Mouse (Mus musculus): ENCODE results near the gene Galp. TPM values are rescaled to one million over a fixed set of nuclear protein-coding genes. Genes with fewer than 3 reads are reported as not detected.
"Not testable (repeated sequence)": the region's sequence is repeated elsewhere in the genome, so short reads cannot be mapped to it uniquely, and the experiment has no call there.

Gene Galp
- polyA plus RNA-seq, 1 experiment: not detected

- Histone ChIP-seq H3K4me1 (ENCODE audit: control insufficient read depth, insufficient read depth, low read length) (peaks cover 9% of the 10 kb centered on the region), H3K27ac (ENCODE audit: insufficient read depth, low read depth, low read length) (no peak overlapping the region), H3K4me3 (ENCODE audit: insufficient read depth, low read length) (no peak overlapping the region)
- no peak for TF ChIP-seq POLR2A (IDR thresholded peaks at IDR 0.05; ENCODE audit: borderline replicate concordance, low read depth, low read length)
- no peak for TF ChIP-seq CTCF (IDR thresholded peaks at IDR 0.05; ENCODE audit: low read depth, low read length)
Observed at GRCm38 (mm10) chr7:6189542-6189941, 7.3 kb upstream of the Galp start.

- H3K4me1 ChIP-seq (ENCODE audit: control insufficient read depth, insufficient read depth, low read length): peaks cover 9% of the 10 kb centered on the region
- TF ChIP-seq POLR2A (IDR thresholded peaks at IDR 0.05; ENCODE audit: borderline replicate concordance, low read depth, low read length) (no peak), CTCF (IDR thresholded peaks at IDR 0.05; ENCODE audit: low read depth, low read length) (no peak)
Observed at GRCm38 (mm10) chr7:6191376-6191775, 5.5 kb upstream of the Galp start.

GRCm38 (mm10) chr7:6194129-6194528 is 2.8 kb upstream of the Galp start:
- no peak overlapping the region for H3K4me3 ChIP-seq (ENCODE audit: insufficient read depth, low read length)
- H3K4me1 ChIP-seq (ENCODE audit: control insufficient read depth, insufficient read depth, low read length): no peaks in the 10 kb centered on the region
- TF ChIP-seq CTCF (IDR thresholded peaks at IDR 0.05; ENCODE audit: low read depth, low read length) (peak; percentile 94), POLR2A (IDR thresholded peaks at IDR 0.05; ENCODE audit: borderline replicate concordance, low read depth, low read length) (no peak)
- H3K27ac ChIP-seq (ENCODE audit: insufficient read depth, low read depth, low read length): no peak overlapping the region

More at GRCm38 (mm10) chr7:6191376-6191775, 5.5 kb upstream of the Galp start:
- Histone ChIP-seq H3K4me3 (ENCODE audit: insufficient read depth, low read length) (no peak overlapping the region), H3K27ac (ENCODE audit: insufficient read depth, low read depth, low read length) (no peak overlapping the region)

GRCm38 (mm10) chr7:6195777-6196176 is 1.1 kb upstream of the Galp start:
- Histone ChIP-seq H3K4me1 (ENCODE audit: control insufficient read depth, insufficient read depth, low read length) (no peaks in the 10 kb centered on the region), H3K4me3 (ENCODE audit: insufficient read depth, low read length) (no peak overlapping the region), H3K27ac (ENCODE audit: insufficient read depth, low read depth, low read length) (no peak overlapping the region)
- TF ChIP-seq POLR2A (IDR thresholded peaks at IDR 0.05; ENCODE audit: borderline replicate concordance, low read depth, low read length): no peak
- TF ChIP-seq CTCF (IDR thresholded peaks at IDR 0.05; ENCODE audit: low read depth, low read length): no peak

- Histone ChIP-seq H3K4me1 (ENCODE audit: control insufficient read depth, insufficient read depth, low read length) (no peaks in the 10 kb centered on the region), H3K4me3 (ENCODE audit: insufficient read depth, low read length) (no peak overlapping the region), H3K27ac (ENCODE audit: insufficient read depth, low read depth, low read length) (no peak overlapping the region)
- TF ChIP-seq POLR2A (IDR thresholded peaks at IDR 0.05; ENCODE audit: borderline replicate concordance, low read depth, low read length) (no peak), CTCF (IDR thresholded peaks at IDR 0.05; ENCODE audit: low read depth, low read length) (no peak)
Observed at GRCm38 (mm10) chr7:6204200-6204599, 7.3 kb downstream of the Galp start.

GRCm38 (mm10) chr7:6213144-6213543 is 16.3 kb downstream of the Galp start:
- Histone ChIP-seq H3K4me3 (ENCODE audit: insufficient read depth, low read length) (no peak overlapping the region), H3K27ac (ENCODE audit: insufficient read depth, low read depth, low read length) (no peak overlapping the region), H3K4me1 (ENCODE audit: control insufficient read depth, insufficient read depth, low read length) (no peaks in the 10 kb centered on the region)
- TF ChIP-seq POLR2A (IDR thresholded peaks at IDR 0.05; ENCODE audit: borderline replicate concordance, low read depth, low read length): no peak
- TF ChIP-seq CTCF (IDR thresholded peaks at IDR 0.05; ENCODE audit: low read depth, low read length): peak; percentile 43

- not testable (repeated sequence) for H3K4me1 ChIP-seq (ENCODE audit: control insufficient read depth, insufficient read depth, low read length); H3K27ac ChIP-seq (ENCODE audit: insufficient read depth, low read depth, low read length); H3K4me3 ChIP-seq (ENCODE audit: insufficient read depth, low read length)
Observed at GRCm38 (mm10) chr7:6214691-6215090, 17.8 kb downstream of the Galp start.

GRCm38 (mm10) chr7:6220147-6220546 is 23.3 kb downstream of the Galp start:
- TF ChIP-seq POLR2A (IDR thresholded peaks at IDR 0.05; ENCODE audit: borderline replicate concordance, low read depth, low read length) (no peak), CTCF (IDR thresholded peaks at IDR 0.05; ENCODE audit: low read depth, low read length) (no peak)
- Histone ChIP-seq H3K27ac (ENCODE audit: insufficient read depth, low read depth, low read length) (no peak overlapping the region), H3K4me1 (ENCODE audit: control insufficient read depth, insufficient read depth, low read length) (no peaks in the 10 kb centered on the region), H3K4me3 (ENCODE audit: insufficient read depth, low read length) (no peak overlapping the region)

GRCm38 (mm10) chr7:6221978-6222377 is 25.1 kb downstream of the Galp start, which contains the start of gene Zscan5b:
Zscan5b (plus strand) TSS chr7:6222278.
- H3K4me3 ChIP-seq (ENCODE audit: insufficient read depth, low read length): no peak within 1 kb of the TSS
- H3K4me1 ChIP-seq (ENCODE audit: control insufficient read depth, insufficient read depth, low read length): no peaks in the 10 kb centered on the region
- no peak within 1 kb of the TSS for H3K27ac ChIP-seq (ENCODE audit: insufficient read depth, low read depth, low read length)
- TF ChIP-seq CTCF (IDR thresholded peaks at IDR 0.05; ENCODE audit: low read depth, low read length) (no peak), POLR2A (IDR thresholded peaks at IDR 0.05; ENCODE audit: borderline replicate concordance, low read depth, low read length) (no peak)

GRCm38 (mm10) chr7:6228491-6228890 is 31.6 kb downstream of the Galp start:
- H3K4me3 ChIP-seq (ENCODE audit: insufficient read depth, low read length); H3K27ac ChIP-seq (ENCODE audit: insufficient read depth, low read depth, low read length); H3K4me1 ChIP-seq (ENCODE audit: control insufficient read depth, insufficient read depth, low read length): not testable (repeated sequence)

- Histone ChIP-seq H3K27ac (ENCODE audit: insufficient read depth, low read depth, low read length) (no peak overlapping the region), H3K4me1 (ENCODE audit: control insufficient read depth, insufficient read depth, low read length) (no peaks in the 10 kb centered on the region), H3K4me3 (ENCODE audit: insufficient read depth, low read length) (no peak overlapping the region)
- TF ChIP-seq POLR2A (IDR thresholded peaks at IDR 0.05; ENCODE audit: borderline replicate concordance, low read depth, low read length) (no peak), CTCF (IDR thresholded peaks at IDR 0.05; ENCODE audit: low read depth, low read length) (no peak)
Observed at GRCm38 (mm10) chr7:6239787-6240186, 42.9 kb downstream of the Galp start.

Measured in bone marrow macrophage, adult 2 months (primary cell).